Mouse (Mus musculus) right cerebral cortex, adult 2 months (tissue): ENCODE data around the gene Bcl2.

Source experiments
- DNase-seq, 2 experiments: peaks; one replicate each; pipeline ENCODE4 v3.0.0; 2021 to 2022; ENCODE audit warnings: low spot score in 2 of 2

Gene Bcl2

DNA sequence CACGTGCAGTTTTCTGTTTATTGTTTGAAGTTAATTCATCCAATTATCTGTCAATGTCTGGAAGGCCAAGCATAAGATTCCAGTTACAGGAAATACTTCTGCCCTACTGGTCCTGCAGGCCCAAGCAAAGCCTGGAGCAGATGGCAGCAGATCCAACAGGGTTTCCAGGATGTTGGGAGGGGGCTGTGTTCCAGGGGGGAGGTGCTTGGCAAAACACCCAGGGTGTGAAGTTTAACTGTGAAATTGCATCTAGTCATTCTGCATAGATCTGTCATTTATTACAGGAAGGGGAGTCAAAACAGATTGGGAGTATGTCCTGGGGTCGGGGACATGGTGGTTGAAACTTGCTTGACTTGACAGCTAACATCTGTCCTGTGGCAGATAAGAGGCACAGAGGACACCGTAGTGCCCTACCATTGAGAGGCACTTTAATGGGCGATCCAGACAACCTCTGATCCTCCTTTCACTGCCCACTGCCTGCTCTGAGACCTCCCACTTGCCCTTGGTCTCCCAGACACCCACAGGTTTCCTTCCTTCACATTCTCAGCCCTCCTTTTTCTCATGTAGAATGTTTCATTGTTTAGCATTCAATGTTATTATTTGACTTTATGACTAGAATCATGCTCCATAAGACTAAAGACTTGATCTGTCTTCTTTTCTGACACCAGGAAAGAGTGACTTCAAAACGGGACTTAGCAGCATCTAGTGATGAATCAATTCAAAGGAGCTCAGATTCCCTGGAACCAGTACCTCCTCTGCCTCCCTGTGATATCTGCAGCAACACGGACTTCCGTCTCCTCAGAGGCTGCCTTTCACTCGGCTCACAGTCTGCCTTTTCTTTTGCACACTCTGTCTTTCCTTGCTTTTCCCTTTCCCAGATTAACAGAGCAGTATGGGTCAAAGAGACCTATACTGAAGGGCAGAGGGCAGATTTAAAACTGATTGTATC lies 47.7 kb downstream of the Bcl2 start:
- DNase-seq = no peak

DNA sequence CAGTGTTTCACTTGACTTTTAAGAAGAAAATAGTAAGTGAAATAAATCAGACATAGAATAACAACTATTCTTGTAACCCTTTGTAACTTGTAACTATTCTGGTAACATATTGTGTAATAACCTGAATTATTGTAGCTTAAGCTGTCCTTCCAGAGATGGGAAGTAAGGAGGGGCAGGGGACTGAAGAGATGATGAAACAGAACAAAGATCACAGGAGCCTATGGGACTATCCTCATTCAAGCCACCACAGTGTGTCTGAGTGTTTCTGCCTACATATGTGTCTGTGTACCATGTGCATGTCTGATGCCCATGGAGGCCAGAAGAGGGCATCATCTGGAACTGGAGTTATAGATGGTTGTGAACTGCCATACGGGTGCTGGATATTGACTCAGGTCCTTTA lies 49.1 kb downstream of the Bcl2 start:
- DNase-seq = no peak

DNA sequence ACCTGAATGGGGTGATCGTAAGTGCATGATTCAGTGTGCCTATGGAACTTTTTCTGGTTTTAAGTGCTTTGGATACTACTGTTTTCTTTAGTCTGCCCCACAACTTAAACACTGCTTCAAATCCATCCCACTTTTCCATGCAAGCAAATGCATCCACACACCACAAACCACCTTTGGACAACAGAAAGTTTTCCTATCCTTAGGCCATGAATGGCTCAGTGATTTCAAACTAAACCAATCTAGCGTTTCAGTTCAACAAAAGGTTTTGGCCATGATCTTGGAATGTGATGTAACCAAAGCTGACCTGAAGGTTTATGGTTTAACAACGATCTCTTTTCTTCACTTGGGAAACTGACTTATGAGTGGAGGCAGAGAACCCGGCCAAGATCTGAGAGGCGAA lies 51.6 kb downstream of the Bcl2 start:
- DNase-seq = no peak

DNA sequence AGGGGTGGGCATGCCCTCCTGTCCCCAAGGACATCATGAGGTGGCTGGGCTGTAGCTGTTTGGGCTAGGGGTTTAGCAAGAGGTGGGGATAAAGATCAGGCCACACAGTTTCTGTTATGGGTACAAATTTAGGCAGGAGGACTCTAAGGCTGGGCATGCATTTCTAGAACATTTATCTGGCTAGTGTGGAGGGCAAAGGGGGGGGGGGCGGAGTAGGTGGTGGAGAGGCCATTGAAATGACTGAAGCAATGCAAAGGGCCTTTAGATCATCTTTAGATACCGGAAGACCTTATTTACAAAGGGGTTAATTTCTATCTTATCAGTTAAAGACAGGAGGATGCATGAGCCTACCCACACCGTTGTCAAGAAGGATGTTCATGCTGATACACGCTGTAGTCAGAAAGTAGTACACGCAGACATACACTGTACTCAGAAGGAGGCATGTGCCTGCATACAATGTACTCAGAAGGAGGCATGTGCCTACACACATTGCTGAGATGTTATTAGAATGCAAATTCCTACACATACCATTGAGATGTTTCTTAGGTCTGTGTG lies 55.7 kb downstream of the Bcl2 start:
- DNase-seq = no peak

DNA sequence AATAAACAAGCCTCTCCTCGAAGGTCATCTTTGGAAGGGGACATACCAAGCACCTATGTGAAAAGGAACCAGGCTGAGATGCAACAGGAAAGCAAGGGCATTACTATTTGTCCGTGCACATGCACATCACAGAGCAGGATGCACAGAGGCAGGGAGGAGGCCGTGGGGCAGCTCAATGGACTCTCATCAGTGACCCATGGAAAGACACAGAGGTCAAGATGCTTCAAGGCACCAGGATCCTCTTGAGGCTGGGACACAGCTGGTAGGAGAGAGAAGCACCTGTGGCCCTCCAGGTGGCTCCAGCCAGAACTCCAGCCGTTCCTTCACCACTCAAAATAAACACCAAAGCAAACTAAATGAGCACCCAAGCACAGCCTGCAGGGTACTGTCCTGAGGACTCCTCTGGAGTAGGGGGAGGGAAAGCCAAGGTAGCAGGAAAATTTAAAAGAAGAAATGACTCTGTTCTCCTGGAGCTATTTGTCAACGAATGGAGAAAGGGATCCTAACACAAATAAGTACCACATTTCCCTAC lies 57.8 kb downstream of the Bcl2 start:
- no peak for DNase-seq

DNA sequence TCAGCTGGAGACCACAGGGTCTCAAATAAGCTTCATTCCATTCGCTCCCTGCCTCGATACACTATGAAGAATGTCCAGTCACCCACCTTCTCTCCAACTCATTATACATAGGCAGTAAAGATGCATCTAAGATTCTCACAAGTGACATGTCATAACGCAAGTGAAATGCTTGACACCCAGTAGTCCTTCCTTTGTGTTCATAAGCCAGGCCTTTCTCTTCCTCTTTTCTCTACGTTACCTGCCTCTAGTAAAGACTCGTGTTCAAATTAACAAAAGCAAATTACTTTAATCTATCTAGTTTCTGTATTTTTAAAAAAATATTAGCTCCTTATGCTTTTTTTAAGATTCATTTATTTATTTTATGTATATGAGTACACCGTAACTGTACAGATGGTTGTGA lies 59.8 kb downstream of the Bcl2 start:
- DNase-seq = no peak

DNA sequence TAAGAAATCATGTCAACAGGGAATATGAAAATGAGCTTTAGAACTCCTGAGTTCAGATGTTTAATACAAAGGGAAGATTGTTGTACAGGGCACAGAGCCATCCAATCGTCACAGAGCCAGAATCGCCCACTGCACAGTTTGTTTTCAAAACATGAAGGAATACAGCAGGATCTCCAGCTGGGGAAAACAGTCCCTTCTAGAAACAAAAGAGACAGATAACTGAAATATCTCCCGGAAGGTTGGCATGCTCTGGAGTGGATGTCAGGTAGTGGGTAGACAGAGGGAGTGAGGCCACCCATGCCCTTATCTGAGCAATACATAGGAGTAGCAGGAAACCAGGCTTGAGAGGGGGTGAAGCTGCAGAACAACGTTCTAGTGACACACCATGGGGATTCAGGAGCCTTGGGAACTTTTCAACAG lies 60.6 kb downstream of the Bcl2 start:
- DNase-seq = no peak

DNA sequence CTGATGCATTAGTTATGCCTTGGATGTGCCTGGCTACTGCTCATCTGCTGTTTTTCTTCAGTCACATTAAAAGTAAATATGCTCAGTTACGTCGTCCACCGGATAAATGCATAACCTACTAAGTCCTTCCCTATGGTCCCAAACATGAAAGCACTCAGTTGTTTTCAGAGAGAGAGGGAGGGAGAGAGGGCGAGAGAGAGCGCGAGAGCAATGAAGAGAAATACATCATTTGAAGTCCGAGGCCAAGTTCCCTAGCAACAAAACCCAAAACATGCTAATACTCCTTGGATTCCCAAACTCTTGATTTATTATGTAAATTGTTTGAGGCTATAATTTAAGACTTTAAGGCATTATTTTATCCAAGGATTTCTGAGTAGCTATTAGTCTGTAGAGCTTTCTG lies 62.9 kb downstream of the Bcl2 start:
- no peak for DNase-seq

DNA sequence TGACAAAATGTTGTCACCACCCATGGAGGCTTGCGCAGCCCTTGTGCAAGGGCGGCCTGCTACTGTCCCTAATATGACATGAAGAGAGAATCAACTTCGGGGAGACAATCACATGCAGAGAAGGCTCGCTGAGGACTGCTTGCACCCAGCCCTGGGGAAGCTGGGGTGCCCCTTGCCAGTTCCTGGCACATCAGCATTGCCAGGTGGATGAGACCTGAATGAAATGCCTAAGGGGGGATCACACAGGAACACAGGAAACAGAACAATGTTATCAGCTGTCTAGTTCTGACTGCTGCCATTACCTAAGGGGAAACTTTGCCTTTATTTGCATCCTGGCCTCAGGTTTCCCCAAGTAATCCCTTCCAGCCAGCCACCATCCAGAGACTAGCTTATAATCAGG lies 63.6 kb downstream of the Bcl2 start:
- no peak for DNase-seq

DNA sequence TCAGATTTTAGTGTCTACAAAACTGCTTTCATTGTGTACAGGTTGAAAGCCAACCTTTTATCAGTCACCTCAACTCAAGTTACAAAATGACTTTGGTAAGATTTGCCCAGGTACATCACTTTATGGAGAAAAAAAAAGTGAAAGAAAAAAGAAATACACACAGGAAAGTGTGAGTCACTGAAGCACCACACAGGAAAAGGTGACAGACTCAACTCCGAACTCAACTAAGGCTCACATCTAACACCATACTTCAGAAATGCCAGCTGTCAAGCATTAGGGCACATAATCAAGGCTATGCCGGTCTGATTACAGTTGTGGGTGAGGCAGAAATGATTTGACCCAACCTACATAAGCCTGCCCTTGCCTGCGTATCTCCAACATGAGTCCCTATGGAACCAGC lies 66.7 kb downstream of the Bcl2 start:
- no peak for DNase-seq

DNA sequence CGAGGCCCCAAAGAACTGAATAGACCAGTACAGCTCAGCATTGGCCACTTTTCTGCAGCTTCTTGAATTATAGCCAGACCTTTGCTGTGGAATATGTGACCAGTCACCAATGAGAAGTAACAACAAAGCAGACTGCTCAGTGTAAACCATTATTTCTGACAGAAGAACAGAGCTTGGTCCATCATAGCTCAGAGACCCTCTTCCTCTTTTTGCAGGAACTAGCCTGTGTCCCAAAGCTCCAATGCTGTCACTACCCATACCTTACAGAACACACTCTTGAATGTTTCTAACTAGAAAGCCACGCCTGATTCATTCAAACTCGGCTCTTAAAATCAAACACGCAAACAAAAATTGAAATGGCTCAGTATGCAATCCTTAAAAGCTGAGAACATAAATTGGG lies 69.5 kb downstream of the Bcl2 start:
- DNase-seq = no peak

DNA sequence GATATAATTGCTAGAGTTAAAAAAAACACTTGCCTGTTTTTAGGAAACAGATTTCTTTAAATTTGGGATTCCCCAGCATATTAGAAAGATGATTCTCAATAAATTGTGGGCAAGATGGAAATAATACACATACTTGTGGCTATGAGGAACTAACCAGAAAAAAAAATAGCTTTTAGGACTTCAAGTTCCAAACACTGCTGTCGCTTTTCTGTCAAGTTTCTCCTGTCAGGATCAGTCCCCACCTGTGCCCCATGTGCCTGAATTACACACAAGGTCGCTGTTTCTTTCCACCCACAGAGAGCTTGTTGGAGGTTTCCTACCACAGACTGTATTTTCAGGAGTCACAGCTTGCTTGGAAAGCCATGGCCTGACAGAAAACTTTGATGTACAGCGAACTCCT lies 70.5 kb downstream of the Bcl2 start:
- no peak for DNase-seq

DNA sequence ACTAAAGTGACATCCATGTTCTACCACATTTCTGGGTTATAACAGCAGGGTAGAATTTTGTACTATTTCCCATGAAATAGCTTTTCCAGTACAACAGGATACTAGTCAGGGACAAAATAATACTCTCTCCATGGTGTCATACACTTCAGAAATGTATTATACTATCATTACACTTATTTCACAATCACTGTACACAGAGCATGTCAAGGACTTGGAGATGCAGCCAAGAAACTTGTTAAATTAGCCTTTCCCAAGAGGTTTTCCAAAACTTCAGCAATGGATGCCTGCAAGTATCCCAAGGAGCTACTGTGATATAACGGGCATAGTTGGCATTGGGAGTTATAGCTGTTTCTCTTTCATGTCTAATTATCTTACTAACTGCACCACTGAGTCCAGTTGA lies 73.5 kb downstream of the Bcl2 start:
- no peak for DNase-seq

DNA sequence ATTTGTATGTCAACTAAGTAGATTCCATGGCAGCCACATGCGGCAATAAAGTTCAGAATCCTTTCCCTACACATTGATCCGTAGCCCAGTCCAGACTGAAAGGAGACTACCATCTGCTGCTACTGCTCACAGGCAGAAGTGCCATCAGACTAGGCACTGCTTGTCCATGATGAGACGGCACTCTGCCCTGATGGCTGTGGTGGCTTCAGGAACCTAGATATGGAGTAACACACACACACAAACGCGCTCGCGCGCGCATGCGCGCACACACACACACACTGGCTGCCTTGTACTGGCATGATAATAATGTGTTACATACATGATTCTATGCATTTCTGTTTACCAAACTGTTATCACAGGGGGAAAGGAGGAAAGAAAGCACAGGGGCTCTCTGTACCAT lies 76.4 kb downstream of the Bcl2 start:
- DNase-seq = no peak

DNA sequence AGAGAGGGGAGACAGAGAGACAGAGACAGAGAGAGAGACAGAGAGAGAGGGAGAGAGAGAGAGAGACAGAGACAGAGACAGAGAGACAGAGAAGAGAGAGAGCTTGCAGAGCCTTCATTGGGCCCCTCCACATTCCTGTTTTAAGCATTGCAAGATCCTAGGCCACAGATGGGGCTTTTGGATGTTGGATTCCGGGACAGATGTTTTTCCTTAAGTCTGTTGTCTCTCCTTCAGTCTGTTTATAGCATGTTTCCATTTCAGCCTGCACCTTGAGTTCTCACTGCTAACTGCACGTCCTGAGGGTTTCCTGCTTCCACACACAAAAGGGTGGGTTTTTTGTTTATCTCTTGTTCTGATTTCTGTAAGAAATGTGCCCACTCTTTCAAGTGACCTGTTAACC lies 77.4 kb downstream of the Bcl2 start:
- DNase-seq = no peak

DNA sequence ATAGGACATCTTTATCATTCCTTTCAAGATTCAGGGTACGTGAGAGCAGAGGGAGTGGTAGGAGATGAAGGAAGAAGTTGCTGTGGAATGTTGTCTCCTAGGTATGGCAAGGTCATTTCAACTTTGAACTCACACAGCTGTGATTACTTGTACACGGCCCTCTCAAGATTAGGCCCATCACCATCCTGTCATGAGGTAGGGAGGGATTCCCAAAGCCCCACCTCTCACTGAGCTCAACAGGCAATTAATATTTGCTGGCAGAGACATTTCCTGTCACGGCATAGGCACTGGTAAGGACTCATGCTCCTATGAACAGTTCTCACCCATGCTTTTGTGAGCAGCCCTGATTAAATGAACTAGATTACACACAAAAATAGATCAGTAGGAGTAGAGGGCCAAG lies 80.9 kb downstream of the Bcl2 start:
- no peak for DNase-seq

DNA sequence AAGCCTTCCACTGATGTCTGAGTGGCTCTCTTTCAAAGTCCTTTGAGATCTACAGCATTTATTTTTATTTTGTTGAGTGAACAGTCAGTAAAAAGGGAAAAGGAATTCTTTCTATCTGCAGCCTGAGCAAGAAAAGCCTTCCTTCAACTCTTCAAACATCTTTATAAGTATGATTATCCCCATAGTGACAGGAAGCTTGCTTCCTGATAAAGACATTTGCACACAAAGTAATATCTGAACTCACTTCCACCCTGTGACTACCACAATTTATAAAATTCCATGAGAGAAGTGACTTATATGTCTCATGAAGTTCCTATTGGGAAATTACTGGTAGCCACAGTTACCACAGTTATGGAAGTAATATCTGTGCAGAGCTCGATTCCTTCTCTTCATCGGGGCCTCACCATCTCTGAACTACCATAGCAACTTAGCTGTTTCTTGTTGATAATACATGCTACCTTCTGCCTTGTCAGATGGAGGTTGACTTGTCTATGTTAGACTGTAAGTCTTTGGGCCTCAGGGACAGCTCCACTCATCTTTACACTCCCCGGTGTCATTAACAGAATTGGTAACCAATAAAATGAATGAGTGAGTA lies 82.1 kb downstream of the Bcl2 start:
- DNase-seq = no peak

DNA sequence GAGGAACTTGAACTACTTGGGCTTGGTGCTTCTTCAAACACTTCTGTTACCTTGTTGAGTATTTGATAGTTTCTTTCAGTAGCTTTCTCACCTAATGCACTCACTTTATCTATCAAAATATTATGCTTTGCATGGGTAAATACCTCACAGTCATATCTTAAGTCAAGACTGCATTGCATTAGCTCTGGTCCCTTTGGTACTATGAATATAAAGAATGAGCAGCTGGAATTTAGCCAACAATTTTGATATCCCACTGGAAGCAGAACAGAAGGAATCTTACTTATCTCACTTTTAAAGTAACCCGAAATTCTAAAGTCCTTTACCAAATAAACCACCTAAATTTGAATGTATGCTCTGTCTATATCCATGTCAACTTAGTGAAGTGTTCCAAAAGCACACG lies 83.1 kb downstream of the Bcl2 start:
- no peak for DNase-seq

DNA sequence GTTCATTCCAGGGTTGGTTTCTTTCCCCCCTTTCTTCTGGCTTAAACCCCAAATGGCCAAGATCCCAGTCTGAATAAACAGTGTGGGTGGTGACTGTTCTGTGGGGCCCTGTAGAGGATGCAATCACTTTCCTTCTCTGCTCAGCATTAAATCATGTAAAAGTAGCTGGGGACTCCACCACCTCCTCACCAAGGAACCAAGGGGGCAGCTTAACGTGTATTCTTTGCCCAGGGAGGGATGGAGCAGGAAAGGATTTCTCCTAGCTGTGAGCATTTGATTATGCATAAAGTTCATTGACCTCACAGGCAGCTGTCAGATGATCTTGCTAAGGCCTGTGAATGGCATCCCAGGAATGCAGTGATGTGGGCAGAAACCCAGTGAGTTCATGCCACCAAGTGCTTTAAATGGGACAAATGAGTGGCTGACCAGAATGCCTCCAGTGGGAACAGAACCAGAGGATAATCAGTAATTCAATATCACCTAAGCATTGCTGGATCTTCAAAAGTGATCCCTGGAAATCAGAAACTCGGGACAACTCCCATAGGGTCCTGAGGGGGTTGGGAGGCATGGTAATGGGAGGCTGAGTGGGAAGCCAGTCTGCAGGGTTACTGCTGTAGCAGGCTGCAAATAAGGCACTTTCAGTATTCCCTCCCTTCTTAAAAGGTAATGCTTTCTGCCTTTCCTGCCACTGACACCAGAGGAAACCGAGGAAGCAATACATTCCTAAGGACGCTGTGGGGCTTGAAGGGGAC lies 84.0 kb downstream of the Bcl2 start:
- peak in 1 of 2 experiments; percentile 29 for DNase-seq

DNA sequence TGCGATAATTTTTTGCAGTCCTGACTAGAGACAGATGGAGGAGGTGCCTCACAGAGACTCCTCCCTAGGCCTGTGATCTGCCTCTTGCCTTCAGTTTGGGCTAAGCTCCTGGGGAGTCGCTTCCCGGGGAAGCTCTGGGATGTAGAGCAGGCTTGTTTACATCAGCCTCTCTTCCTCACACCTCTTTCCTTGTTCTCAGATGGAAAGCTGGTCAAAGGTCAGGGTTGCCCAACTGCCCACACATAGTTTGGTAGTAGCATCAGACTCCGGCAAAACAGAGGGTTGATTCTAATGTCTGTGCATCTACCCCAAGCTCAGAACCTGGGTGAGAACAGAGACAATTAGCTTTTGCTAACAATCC lies 84.6 kb downstream of the Bcl2 start:
- no peak for DNase-seq

DNA sequence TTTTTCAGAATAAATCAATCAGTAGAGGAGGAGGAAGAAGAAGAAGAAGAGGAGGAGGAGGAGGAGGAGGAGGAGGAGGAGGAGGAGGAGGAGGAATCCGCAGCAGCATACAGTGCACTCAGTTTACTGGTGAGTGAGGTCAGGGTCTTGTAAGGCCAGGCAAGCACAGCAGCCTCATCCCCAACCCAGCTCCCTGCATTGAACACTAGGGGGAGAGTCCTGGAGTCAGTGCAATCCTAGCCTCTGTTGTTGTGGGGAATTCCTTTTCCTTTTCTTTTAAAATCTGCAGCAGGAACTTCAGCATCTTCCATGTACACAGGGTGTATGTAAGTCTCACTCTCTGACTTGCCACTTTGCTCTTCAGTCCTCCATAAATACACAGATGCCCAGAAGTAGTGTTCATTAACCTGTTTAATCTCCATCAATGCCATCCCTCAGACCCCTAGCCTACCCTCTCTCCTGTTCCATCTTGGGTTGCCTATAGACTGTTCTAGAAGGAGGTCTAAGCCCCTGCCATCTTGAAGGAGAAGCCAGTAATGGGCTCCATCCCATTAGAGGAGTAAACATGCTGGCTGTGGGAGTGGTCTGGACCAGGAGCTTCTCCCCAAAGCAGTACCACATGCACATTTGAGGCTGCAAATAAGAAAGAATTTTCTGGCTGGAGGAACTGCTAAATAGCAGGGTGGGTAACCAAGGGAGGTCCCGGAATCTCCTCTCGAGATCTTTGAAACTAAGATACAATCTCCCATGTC lies 85.2 kb downstream of the Bcl2 start:
- DNase-seq = no peak

DNA sequence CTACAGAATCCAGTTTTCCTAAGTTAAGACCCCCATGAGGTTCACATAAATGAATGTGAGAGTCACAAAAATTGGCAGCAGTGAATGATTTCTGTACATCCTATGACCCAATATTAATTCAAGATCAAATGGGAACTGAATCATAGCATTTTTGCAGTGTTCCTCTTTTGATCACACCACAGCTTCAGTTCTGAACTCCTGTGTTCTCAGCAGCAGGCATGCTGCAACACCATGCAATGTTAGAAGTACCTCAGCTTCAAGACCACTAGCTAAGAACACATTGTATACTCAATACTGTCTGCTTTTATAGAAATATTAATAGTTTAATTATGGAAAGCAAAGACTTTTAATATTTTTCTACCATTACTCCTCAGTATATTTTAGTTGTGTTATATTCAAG lies 85.8 kb downstream of the Bcl2 start:
- no peak for DNase-seq
